In genomic region chr17:87200721-87201242, GRCm38 (mm10) we compare ENCODE assay signal across 9 mouse cellular contexts.
DNase-seq lines count a peak whose midpoint lies in the region; ATAC-seq and TF ChIP-seq lines count a peak whose summit lies in the region.
"Had no signal": no experiment of that assay in that cellular context is flagged by ENCODE, and none has a peak within 500 bp of the region (broad histone marks: within the 10 kb centered on the region; RNA-seq: fewer than 3 reads in every experiment).

No protein-coding gene starts in this region.

- H3K9me3 ChIP-seq in liver, postnatal 0 days (ENCODE audit: low read length): no peaks in the 10 kb centered on the region
- no peaks in the 10 kb centered on the region for H3K9me3 ChIP-seq in forebrain, postnatal 0 days (ENCODE audit: low read length)
- no peaks in the 10 kb centered on the region for H3K9me3 ChIP-seq in intestine, embryonic 15.5 days
- no peaks in the 10 kb centered on the region for H3K9me3 ChIP-seq in liver, embryonic 12.5 days (replicated peaks)
- H3K9me3 ChIP-seq: liver, embryonic 13.5 days had no signal

- no peak overlapping the region for H3K27ac ChIP-seq in liver, adult 2 months (replicated peaks; ENCODE audit: insufficient read depth, low read depth, low read length)
- no peak overlapping the region for H3K27ac ChIP-seq in liver, postnatal 0 days (ENCODE audit: low read depth)
- no peak overlapping the region for H3K27ac ChIP-seq in forebrain, postnatal 0 days (ENCODE audit: low read depth, low read length)
- H3K27ac ChIP-seq in intestine, embryonic 15.5 days: peak overlapping the region; percentile 58
- no peak overlapping the region; the same call in 1 of the 2 replicates for H3K27ac ChIP-seq in liver, embryonic 12.5 days
- H3K27ac ChIP-seq: liver, embryonic 13.5 days had no signal

- H3K27me3 ChIP-seq in liver, adult 2 months (ENCODE audit: control insufficient read depth, insufficient read depth, low read length): no peaks in the 10 kb centered on the region
- no peaks in the 10 kb centered on the region for H3K27me3 ChIP-seq in liver, postnatal 0 days (ENCODE audit: insufficient read depth, low read length)
- H3K27me3 ChIP-seq in forebrain, postnatal 0 days (ENCODE audit: insufficient read depth, low read length): no peaks in the 10 kb centered on the region
- H3K27me3 ChIP-seq in intestine, embryonic 15.5 days (replicated peaks): no peaks in the 10 kb centered on the region
- no peaks in the 10 kb centered on the region for H3K27me3 ChIP-seq in liver, embryonic 12.5 days (replicated peaks)
- H3K27me3 ChIP-seq: liver, embryonic 13.5 days had no signal

- H3K4me2 ChIP-seq in liver, postnatal 0 days (ENCODE audit: low read depth, low read length): no peak overlapping the region
- H3K4me2 ChIP-seq in forebrain, postnatal 0 days (ENCODE audit: low read depth): no peak overlapping the region
- H3K4me2 ChIP-seq in intestine, embryonic 15.5 days (replicated peaks): no peak overlapping the region
- no peak overlapping the region for H3K4me2 ChIP-seq in liver, embryonic 12.5 days
- H3K4me2 ChIP-seq: liver, embryonic 13.5 days had no signal

- peak; percentile 25 for DNase-seq in liver, adult 2 months (ENCODE audit: extremely low read depth, low read depth, low spot score)
- DNase-seq in liver, postnatal 0 days: no peak
- peak; percentile 36 for DNase-seq in brain, adult 2 months (ENCODE audit: low read depth, low spot score)
- peak; percentile 78 for DNase-seq in forebrain, postnatal 0 days
- DNase-seq in ovary, postnatal 10 days (ENCODE audit: low spot score): peak; percentile 41
- DNase-seq in T-cell, adult 2 months (ENCODE audit: low spot score): no peak
- DNase-seq: liver, embryonic 13.5 days had no signal

- H3K36me3 ChIP-seq in liver, adult 2 months (ENCODE audit: control insufficient read depth, insufficient read depth, low read length): no peaks in the 10 kb centered on the region
- H3K36me3 ChIP-seq in liver, postnatal 0 days (replicated peaks; ENCODE audit: insufficient read depth, low read length): no peaks in the 10 kb centered on the region
- no peaks in the 10 kb centered on the region for H3K36me3 ChIP-seq in forebrain, postnatal 0 days (ENCODE audit: insufficient read depth)
- H3K36me3 ChIP-seq in intestine, embryonic 15.5 days: no peaks in the 10 kb centered on the region
- H3K36me3 ChIP-seq in liver, embryonic 12.5 days: no peaks in the 10 kb centered on the region
- H3K36me3 ChIP-seq: liver, embryonic 13.5 days had no signal

- 87% methylated on average over 3 of the region's 3 CpGs for WGBS in liver, adult 2 months
- WGBS in liver, postnatal 0 days (ENCODE audit: insufficient replicate concordance): 64% methylated on average over 3 of the region's 3 CpGs
- WGBS in forebrain, postnatal 0 days: 42% methylated on average over 3 of the region's 3 CpGs
- 60% methylated on average over 3 of the region's 3 CpGs for WGBS in intestine, embryonic 15.5 days
- WGBS in liver, embryonic 12.5 days (ENCODE audit: insufficient replicate concordance): 57% methylated on average over 3 of the region's 3 CpGs

- H3K9ac ChIP-seq in liver, adult 2 months (ENCODE audit: low read depth, low read length): no peak overlapping the region
- H3K9ac ChIP-seq in liver, postnatal 0 days (replicated peaks): no peak overlapping the region; the same call in 1 of the 2 replicates
- no peak overlapping the region for H3K9ac ChIP-seq in forebrain, postnatal 0 days
- no peak overlapping the region for H3K9ac ChIP-seq in intestine, embryonic 15.5 days
- H3K9ac ChIP-seq in liver, embryonic 12.5 days: no peak overlapping the region
- H3K9ac ChIP-seq: liver, embryonic 13.5 days had no signal

- TF ChIP-seq CTCF in liver, adult 2 months (IDR thresholded peaks at IDR 0.05; ENCODE audit: low read depth, low read length): no peak
- TF ChIP-seq CTCF in liver, postnatal 0 days (IDR thresholded peaks at IDR 0.05; ENCODE audit: low read depth): no peak
- no peak for TF ChIP-seq CTCF in forebrain, postnatal 0 days (IDR thresholded peaks at IDR 0.05; ENCODE audit: low read depth)

- no peaks in the 10 kb centered on the region for H3K79me2 ChIP-seq in liver, adult 2 months (ENCODE audit: control insufficient read depth, insufficient read depth, low read length)

- H3K4me1 ChIP-seq in liver, adult 2 months (ENCODE audit: control insufficient read depth, insufficient read depth, low read length): no peaks in the 10 kb centered on the region
- peaks cover 15% of the 10 kb centered on the region for H3K4me1 ChIP-seq in liver, postnatal 0 days (ENCODE audit: insufficient read depth)
- H3K4me1 ChIP-seq in forebrain, postnatal 0 days (ENCODE audit: insufficient read depth): 0 out of 2 replicates have a peak, but pooled peaks cover 2% of the 10 kb centered on the region
- H3K4me1 ChIP-seq in intestine, embryonic 15.5 days (replicated peaks): peaks cover 28% of the 10 kb centered on the region
- H3K4me1 ChIP-seq in liver, embryonic 12.5 days: peaks cover 27% of the 10 kb centered on the region

- no peak for TF ChIP-seq EP300 in liver, postnatal 0 days (IDR thresholded peaks at IDR 0.05; ENCODE audit: low read depth)

- no peak overlapping the region for H3K4me3 ChIP-seq in liver, adult 2 months (ENCODE audit: insufficient read depth, low read depth, low read length)
- H3K4me3 ChIP-seq in liver, postnatal 0 days (ENCODE audit: low read depth, low read length): no peak overlapping the region
- H3K4me3 ChIP-seq in forebrain, postnatal 0 days (ENCODE audit: low read depth, low read length): no peak overlapping the region
- H3K4me3 ChIP-seq in intestine, embryonic 15.5 days (replicated peaks): no peak overlapping the region
- H3K4me3 ChIP-seq in liver, embryonic 12.5 days: no peak overlapping the region
- H3K4me3 ChIP-seq: liver, embryonic 13.5 days had no signal

- no peak for ATAC-seq in liver, postnatal 0 days
- peak; percentile 91 for ATAC-seq in forebrain, postnatal 0 days
- ATAC-seq in intestine, embryonic 15.5 days: peak; percentile 80
- ATAC-seq in liver, embryonic 12.5 days: peak; percentile 38; the same call in 1 of the 2 replicates

- TF ChIP-seq POLR2A in liver, adult 2 months (IDR thresholded peaks at IDR 0.05; ENCODE audit: extremely low read depth, insufficient read depth, low read length): no peak

Comparison
In these comparisons a context has a peak if more than half of its experiments do, and no peak if none do; other contexts are left out.
1. DNase-seq: peak in liver, adult 2 months (single experiment), brain, adult 2 months (single experiment), forebrain, postnatal 0 days (single experiment) and ovary, postnatal 10 days (single experiment); none in liver, postnatal 0 days (single experiment) and T-cell, adult 2 months (single experiment).